Mouse (Mus musculus) splenic B cell, adult 2 months (primary cell): ENCODE measurements around the gene Ctsj.
"Not testable (repeated sequence)": the region's sequence is repeated elsewhere in the genome, so short reads cannot be mapped to it uniquely, and the experiment has no call there.

Source experiments
- DNase-seq: peaks from one replicate; pipeline ENCODE4 v3.0.0-alpha.2; 2011; ENCODE audit warnings: low read depth, low spot score
- H3K27me3 ChIP-seq: 2 replicates; pipeline ENCODE4 v1.6.1; 2012; ENCODE audit warnings: mild to moderate bottlenecking, low read length, moderate library complexity, mixed read lengths; ENCODE audit not compliant: control insufficient read depth, poor library complexity, insufficient read depth, severe bottlenecking
- H3K36me3 ChIP-seq: 2 replicates; pipeline ENCODE4 v1.6.1; 2012; ENCODE audit warnings: mild to moderate bottlenecking, low read length, moderate library complexity, mixed read lengths; ENCODE audit not compliant: control insufficient read depth, poor library complexity, insufficient read depth, severe bottlenecking

Ctsj gene

DNA sequence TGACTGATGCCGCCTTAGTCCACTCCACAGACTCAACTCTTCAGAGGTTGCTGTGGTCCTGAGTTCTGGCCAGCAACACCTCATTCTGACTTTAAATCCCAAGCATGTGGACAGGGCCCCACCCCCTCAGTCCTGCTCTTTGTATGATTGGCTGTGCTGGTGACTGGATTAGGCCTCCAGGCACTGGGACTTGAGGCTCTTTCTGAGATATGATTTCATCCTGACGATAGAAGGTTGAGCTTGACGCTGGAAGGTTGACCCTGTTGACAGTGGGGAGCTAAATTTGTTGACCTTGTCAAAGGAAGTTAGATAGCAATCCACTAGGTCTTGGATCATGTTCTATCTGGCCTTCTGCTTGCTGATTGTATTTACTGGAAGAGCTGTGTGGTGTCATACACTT is at the start of gene Ctsj:
Gene Ctsj, minus strand, starts transcription at position 101 of the 400 bp plus-strand sequence.
- no peaks in the 10 kb centered on the region for H3K36me3 ChIP-seq
- DNase-seq = no peak
- H3K27me3 ChIP-seq = no peaks in the 10 kb centered on the region

DNA sequence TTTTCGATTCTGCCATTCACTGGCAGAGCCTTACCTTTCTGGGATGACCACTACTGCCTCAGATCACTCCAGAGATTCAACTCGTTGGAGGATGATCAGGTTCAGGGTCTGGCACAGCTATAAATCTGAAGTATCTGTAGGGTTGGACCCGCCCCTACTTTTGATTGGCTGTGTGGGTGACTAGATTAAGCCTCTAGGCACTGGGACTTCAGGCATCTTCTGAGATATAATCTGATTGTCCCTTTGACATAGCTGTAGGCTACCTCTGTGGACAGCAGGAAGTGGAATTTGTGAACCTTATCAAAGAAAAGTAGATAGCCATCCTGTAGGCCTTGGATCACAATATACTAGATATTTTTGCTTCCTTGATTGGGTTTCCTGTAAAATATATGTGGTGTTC is 34.8 kb upstream of the Ctsj start, which contains the start of gene Ctsq:
Gene Ctsq, minus strand, starts transcription at position 101 of the 400 bp plus-strand sequence.
- Histone ChIP-seq H3K36me3 (no peaks in the 10 kb centered on the region), H3K27me3 (no peaks in the 10 kb centered on the region)
- DNase-seq = no peak

DNA sequence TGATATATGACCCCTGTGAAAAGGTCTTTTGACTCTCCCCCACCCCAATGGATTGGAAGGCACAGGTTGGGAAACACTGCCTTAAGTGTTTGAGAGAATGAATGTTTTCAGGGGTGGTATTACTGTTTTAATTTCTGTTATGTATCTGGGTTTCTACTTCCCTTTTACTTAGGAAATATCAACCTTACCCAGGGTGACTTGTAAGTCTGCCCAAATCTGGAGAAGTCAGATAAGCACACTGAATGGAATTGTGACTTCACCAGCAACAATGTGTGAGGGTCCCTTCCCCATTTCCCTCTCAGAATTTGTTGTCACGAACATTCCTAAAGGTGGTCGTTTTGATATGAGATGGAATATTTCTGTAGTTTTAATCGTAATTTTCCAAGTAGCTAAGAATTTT is 17.0 kb upstream of the Ctsj start:
- DNase-seq = no peak
- no peaks in the 10 kb centered on the region for H3K36me3 ChIP-seq
- H3K27me3 ChIP-seq = no peaks in the 10 kb centered on the region

DNA sequence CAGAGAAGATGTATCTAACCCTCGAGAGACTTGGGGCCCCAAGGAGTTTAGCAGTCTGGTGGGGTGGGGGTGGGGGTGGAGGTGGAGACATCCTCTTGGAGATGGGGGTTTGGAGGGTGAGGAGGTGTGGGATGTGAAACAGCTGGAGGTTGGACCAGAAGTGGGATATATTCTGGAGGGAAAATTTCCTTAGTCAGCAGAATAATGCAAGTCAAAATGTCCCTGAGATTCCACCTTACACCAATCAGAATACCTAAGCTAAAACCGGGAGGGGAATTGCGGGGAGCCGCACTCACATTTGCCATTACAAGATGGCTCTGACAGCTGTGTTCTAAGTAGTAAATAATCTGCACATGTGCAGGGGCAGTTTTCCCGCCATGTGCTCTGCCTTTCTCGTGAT is 16.1 kb upstream of the Ctsj start:
- Histone ChIP-seq H3K36me3 (no peaks in the 10 kb centered on the region), H3K27me3 (no peaks in the 10 kb centered on the region)
- DNase-seq = no peak

DNA sequence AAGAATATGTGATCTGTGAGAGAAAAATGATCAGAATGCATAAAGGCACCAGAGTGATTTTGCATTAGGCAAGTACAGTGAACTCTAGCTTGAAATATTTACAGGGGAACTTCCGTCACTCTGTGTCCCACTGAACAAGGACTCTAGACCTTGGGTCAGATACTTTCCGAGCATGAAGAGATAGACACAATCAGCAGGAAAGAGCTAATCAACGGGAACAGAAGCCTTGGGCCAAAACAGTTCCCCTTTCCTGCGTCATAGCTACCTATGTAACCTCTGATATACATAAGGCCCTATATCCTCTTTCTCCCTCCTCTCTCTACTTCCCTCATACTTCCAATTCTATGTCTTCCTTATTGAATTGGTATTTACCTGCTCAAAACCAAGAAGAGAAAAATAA is 4.4 kb upstream of the Ctsj start:
- Histone ChIP-seq H3K27me3 (no peaks in the 10 kb centered on the region), H3K36me3 (no peaks in the 10 kb centered on the region)
- DNase-seq = no peak

DNA sequence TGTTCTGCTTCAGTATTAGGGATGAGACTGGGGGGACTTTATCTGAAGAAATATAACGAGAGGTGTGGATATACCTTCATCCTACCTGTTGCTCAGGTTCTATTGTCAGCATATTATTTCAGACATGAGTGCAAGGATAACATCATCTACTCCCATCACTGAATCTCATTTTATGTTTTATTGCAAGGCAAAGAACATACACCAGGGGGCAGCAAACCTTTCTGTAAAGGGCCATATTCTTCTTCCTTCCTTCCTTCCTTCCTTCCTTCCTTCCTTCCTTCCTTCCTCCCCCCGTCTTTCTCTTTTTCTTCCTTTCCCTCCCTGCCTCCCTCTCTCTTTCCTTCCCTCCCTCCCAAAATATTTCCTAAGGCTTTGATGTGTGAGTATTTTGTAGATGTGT is 8.2 kb downstream of the Ctsj start:
- H3K27me3 ChIP-seq = no peaks in the 10 kb centered on the region
- H3K36me3 ChIP-seq = no peaks in the 10 kb centered on the region
- DNase-seq = no peak

DNA sequence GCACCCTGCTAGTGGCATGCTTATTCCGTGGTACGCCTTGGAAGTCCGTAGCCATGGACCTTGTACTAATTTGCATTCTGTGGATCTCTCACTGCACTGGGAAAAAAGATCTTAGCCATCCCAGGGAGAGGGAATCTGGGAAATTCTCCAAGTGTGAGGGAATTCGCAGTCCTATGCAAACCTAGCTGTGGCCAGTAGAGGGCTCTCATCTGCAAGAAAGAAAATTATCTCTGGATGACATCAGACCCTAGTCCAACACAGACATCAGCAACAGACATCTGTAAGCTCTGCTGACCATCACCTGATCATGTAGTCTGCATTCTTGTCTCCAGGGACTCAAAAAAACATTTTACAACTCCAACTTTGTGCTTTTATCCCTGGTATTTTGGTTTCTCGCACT is 18.8 kb downstream of the Ctsj start:
- not testable (repeated sequence) for DNase-seq, H3K36me3 ChIP-seq, H3K27me3 ChIP-seq

DNA sequence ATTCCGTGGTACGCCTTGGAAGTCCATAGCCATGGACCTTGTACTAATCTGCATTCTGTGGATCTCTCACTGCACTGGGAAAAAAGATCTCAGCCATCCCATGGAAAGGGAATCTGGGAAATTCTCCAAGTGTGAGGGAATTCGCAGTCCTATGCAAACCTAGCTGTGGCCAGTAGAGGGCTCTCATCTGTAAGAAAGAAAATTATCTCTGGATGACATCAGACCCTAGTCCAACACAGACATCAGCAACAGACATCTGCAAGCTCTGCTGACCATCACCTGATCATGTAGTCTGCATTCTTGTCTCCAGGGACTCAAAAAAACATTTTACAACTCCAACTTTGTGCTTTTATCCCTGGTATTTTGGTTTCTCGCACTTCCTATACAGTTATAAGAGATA is 33.4 kb downstream of the Ctsj start:
- not testable (repeated sequence) for H3K36me3 ChIP-seq, DNase-seq, H3K27me3 ChIP-seq

DNA sequence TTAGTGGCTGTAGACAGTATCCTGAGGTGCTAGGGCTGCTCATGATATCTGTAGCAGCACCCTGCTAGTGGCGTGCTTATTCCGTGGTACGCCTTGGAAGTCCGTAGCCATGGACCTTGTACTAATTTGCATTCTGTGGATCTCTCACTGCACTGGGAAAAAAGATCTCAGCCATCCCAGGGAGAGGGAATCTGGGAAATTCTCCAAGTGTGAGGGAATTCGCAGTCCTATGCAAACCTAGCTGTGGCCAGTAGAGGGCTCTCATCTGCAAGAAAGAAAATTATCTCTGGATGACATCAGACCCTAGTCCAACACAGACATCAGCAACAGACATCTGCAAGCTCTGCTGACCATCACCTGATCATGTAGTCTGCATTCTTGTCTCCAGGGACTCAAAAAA is 41.8 kb downstream of the Ctsj start:
- not testable (repeated sequence) for DNase-seq

DNA sequence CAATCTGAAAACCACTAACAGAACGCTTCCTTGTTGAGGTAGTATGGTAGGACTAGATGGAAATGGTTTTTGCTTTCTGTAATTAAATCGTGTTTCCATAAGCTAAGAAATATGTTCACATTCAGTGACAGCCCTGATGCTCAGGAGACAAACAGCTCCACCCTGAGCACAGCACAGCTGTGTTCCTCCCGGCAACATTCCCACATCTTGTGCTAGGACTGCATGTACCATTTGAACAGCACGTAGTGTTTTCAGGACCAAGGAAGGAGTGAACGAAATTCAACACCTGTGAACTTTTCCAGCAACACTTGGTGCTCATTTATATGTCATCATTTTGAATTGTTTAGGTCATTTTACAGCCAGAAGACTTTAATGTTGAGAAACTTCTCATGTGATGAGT is 44.1 kb downstream of the Ctsj start:
- H3K27me3 ChIP-seq = no peaks in the 10 kb centered on the region
- no peak for DNase-seq
- H3K36me3 ChIP-seq = no peaks in the 10 kb centered on the region

More for the DNA sequence above, 41.8 kb downstream of the Ctsj start:
- H3K27me3 ChIP-seq, H3K36me3 ChIP-seq: not testable (repeated sequence)
